Mouse (Mus musculus): ENCODE results near the gene Tmem115.

GRCm38 (mm10) chr9:107541005-107541404, 7.3 kb downstream of the Tmem115 start:
- TF ChIP-seq EP300 (IDR thresholded peaks at IDR 0.05; ENCODE audit: low read depth): no peak
- TF ChIP-seq CTCF (IDR thresholded peaks at IDR 0.05; ENCODE audit: low read depth): no peak

All from liver, embryonic 14.5 days (tissue).